Mouse (Mus musculus) adrenal gland, adult (tissue): ENCODE measurements around the gene Tmc6.
"Not testable (repeated sequence)": the region's sequence is repeated elsewhere in the genome, so short reads cannot be mapped to it uniquely, and the experiment has no call there.

Experiments
- DNase-seq, 2 experiments: peaks; one replicate each; pipeline ENCODE4 v3.0.0; 2022 to 2023; ENCODE audit warnings: low spot score in 1 of 2; ENCODE audit not compliant: inconsistent age in 2 of 2

The Tmc6 gene

DNA sequence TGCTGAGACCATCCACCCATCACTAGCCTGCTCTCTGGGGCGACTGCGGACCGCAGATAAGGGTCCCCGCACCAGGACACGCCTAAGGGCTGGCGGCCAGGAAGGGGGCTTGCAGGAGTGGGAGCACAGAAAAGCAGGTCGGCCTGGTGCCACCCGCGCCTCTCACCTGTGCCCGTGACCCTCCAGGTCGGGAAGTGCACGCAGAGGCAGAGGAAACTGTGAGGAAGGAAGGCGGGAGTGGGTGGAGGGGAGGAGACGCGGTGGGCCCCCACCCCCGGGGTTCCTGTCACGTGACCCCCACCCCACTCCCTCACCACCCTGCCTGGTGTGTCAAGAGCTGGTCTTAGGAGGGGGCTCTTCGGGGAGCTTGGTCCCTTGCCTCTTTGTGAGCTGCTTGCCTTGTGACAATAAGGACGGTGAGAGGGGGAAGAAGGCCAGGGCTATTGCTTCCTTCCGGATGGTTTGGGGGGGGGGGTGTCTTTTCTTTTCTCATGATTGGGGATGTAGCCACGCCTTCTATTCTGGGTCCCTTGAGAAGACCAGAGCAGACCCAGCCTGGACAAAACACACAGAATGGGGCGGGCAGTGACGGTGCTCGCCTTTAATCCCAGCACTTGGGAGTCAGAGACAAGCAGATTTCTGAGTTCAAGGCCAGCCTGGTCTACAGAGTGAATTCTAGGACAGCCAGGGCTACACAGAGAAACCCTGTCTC, at the start of gene Tmc6, which contains the start of gene Tmc8:
Gene Tmc6 (minus strand): TSS at position 206 of the 712 bp plus-strand sequence.
Gene Tmc8 (plus strand): TSS at position 84 of the 712 bp plus-strand sequence.
- peak; percentile 46 to 69 for DNase-seq

DNA sequence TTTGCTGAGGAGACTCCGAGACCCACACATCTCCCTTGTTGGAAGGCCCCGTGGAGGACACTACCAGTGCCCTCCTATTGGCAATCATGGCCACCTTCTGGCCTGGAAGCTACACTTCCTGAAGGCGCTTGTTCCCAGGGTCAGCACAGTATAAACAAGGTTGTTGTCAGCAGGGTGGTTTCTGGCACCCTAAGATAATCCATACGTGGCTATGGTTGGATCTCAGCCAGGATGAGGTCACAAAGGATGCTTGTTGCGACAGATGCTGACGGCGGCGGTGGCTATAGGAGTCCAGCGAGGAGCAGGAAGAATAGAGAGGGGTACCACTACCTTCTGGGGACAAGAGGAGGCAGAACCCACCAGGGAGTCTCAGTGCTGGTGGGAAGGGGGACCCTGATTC, 48.4 kb upstream of the Tmc6 start:
- DNase-seq = peak in 1 of 2 experiments; percentile 56

DNA sequence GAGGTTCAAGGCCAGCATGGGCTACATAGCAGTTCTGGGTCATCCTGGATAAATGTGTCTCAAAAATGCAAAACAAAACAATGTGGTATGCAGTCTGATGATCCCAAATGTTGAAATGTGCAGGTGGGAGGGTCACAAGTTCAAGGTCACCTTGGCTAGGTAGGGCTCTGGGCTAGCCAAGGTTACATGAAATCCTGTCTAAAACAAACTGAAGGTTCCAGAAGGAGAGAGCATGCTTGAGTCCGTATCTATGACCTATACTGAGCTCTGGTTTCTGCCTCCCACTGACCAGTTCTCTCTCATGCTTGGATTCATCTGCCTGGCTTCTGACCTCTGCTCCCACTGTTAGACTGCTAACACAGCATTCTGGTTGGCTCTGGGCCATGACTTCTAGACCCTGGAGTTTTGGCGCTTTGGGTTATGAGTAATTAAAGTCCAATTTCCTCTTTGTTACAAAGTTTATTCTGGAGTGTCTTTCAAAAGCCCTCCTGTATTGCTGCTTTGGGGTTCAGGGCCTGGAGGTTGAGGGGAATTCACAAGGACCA, 47.7 kb upstream of the Tmc6 start:
- DNase-seq = peak in 1 of 2 experiments; percentile 70

DNA sequence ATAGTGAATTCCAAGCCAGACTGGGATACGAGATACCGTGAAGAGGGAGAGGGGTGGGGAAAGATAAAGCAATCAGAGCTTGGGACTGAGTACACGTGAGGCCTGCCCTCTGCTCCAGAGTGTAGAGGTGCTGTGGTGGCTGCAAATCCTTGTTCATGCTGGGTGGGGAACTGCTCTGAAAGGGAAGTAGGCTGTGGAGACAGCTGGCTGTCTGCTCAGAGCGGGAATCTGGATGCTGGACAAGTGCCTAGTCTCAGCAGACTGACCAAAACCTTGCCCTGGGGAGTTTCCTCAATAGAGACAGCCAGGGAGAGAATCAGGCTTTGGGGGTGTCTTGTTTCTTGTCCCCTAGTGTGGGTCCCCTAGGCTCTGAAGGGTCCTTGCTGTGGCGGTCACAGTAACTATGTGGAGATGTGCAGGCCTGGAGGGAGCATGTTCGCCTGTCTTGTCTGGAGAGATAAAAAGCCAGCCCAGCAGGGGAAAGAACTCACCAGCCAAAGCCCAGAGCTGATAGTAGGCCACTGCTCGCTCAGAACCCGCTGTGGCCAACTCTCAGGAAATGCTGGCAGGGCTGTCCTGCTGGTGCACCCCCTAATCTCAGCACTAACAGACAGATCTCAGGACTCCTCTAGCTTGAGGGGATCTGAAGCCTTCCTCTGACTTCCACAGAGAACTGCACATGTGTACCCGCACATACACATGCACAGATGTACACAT, 47.0 kb upstream of the Tmc6 start:
- peak; percentile 41 to 78 for DNase-seq

DNA sequence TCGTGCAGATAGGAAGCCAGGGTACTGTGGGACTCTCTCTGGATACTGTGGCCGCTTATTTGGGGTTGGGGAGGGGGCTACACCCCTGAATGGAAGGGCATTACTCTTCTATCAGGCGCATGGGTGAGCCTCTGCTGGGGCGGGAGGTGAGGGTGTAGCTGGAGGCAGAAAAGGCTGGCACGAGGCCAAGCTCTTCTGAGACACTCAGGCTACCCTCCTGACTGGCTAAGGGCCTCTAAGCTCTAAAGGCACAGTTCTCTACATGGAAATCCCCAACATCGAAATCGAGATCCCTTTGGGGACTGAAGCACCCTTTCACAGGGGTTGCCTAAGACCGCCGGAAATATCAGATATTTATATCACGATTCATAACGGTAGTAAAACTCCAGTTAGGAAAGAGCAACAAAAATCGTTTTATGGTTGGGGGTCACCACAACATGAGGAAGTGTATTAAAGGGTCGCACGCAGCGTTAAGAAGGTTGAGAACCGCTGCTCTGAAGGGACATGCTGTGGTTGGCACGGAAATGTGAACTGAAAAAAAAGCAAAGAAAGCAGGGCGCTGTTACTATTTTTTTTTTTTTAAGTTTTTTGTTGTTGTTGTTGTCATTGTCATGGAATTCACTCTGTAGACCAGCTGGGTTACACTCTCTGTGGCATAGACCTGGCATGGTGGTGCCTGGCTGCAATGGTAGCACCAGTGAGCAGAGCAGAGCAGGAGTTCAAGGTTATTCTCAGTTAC, 46.3 kb upstream of the Tmc6 start:
- DNase-seq = peak; percentile 46 to 58

DNA sequence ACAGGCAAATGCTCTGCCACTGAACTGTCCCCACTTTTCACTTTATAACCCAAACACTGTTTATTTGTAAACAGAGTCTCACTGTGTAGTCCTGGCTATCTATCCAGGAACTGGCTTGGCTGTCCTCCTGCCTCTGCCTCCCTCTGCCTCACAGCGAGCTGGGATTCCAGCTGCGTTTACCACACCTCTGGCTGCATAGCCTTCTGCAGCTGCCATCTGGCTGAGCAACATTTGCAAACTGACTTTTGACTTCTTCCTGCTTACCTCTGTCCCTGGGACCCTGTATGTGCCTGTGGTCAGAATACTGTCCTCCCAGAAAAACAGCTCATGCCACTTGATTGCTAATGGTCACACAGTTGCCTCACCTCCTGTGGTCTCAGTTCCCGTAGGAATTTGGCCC, 45.4 kb upstream of the Tmc6 start:
- DNase-seq = no peak

DNA sequence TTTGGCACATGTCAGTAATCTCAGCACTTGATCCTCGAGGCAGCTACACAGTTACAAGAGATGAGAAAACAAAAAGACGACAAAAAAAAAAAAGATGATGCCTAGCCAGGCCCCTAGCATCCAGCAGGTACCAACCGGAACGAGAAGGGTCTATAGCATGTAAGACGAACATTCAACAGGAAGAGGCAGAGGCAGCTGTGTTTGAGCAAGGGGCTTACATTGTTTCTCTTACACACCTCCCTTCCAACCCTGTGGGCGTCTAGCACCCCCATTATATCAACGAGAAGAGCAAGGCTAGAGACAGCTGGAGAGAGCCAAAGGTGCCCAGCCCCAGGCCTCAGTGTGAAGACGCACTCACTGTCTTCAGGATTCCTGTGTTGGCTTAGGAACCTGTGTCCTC, 44.9 kb upstream of the Tmc6 start:
- no peak for DNase-seq

DNA sequence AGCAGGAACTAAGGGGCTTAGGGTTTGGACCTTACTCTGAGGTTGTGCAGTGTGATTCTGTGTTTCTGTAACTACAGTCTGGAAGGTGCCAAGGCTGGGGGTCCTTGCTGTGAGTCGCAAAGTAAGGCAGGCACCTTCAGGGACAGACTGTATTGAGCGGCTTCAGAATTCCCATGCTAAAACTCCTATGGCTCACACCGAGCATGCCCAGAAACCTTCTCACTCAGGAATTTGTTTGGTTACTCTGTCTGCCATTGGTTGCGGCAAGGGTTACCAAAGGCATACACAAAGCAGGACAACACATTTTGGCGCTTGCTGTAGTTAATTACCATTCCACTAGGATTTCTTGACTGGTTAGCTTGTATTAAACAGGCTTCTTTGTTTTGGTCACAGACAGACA, 44.2 kb upstream of the Tmc6 start:
- DNase-seq = no peak

DNA sequence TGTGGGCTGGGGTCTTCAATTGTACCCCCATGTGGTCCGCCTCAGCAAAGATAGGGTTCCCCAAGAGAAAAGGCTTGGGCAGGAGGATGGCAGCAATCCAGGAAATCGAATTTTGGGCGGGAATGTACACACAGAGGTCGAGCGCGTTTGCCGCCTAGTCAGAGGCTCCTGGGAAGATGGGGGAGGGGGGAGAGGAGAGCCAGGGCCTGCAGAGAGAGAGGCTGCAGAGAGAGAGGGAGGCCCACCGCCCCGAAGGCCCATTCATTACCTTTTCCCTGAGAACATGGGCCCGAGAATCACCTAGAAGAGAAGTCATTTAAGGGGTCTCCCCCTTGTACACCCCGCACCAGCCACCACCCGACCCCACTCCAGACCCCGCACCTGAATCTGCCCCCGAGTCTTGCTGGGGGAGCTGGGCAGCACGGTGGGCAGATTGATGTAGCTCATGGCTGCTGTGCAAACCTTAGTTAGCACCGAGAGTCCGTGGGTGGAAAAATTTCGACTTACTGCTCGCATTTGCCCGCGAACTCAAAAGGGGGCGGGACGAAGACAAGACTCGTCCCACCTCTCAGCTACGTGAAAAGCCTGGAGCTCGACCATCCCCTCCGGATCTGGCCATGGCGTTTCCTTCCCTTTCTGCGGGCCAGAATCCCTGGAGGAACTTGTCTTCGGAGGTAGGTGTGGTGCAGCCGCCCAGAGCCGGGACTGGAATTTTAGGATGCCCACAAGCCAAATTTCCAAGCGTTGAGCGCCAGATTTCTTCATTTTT, 43.5 kb upstream of the Tmc6 start, which contains the start of the genes Afmid and Tk1:
Gene Afmid (plus strand): TSS at position 592 of the 769 bp plus-strand sequence.
Gene Tk1 (minus strand): TSS at position 760 of the 769 bp plus-strand sequence.
- peak; percentile 78 to 88 for DNase-seq

DNA sequence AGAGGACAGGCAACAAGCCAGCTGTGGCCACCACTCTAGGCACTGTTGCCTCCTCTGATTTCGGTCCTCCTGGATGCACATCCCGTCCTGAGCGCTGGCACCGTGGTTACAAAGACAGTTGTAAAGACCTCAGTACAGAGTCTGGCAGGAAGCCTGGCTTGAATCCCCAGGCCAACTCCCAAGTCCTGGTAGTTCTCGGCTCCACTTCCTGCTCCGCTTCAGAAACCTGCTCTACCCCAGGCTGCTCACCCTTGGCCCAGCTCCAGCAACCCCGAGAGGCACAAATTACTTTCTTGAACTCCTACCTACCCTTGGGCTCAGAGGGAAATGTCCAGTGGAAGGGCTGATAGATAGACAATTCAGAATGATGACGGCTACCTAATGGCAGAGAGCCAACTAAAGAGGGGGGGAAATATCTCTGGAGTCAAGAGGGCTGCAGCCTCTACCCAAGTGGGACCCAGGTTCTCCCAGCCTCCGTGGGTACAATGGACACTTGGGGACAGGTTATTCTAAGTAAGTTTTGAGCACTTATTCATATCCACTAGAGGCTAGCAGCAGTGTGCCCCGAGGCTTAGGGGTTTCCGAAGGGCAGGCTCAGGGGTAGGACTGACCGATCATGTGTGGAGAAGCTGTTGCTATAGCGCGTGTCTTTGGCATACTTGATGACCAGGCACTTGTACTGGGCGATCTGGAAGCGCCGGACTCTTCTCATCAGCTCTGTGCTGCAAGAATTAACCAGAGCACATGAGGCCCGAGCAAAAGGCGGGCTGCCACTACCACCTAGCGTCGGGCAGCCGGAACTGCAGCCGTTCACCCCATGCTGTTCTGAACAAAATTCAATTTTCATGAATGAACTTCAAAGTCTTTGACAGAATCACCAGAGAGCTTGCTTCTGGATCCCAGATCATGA, 42.3 kb upstream of the Tmc6 start:
- peak; percentile 83 to 94 for DNase-seq

DNA sequence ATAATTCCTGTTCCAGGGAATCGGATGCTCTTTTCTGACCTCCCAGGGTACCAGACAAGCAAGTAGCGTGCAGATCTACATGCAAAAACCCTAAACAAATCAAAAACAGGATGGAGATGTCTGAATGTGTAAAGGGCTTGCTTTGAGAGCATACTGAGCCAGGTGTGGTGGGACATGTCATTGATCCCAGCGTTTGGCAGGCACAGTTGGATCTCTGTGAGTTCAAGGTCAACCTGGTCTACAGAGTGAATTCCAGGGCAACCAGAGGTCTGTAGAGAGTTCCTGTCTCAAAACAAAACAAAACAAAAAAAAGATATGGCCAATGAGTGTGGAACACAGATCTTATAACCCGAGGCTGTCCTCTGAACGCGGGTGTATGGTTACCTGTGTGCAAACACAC, 41.4 kb upstream of the Tmc6 start:
- no peak for DNase-seq

DNA sequence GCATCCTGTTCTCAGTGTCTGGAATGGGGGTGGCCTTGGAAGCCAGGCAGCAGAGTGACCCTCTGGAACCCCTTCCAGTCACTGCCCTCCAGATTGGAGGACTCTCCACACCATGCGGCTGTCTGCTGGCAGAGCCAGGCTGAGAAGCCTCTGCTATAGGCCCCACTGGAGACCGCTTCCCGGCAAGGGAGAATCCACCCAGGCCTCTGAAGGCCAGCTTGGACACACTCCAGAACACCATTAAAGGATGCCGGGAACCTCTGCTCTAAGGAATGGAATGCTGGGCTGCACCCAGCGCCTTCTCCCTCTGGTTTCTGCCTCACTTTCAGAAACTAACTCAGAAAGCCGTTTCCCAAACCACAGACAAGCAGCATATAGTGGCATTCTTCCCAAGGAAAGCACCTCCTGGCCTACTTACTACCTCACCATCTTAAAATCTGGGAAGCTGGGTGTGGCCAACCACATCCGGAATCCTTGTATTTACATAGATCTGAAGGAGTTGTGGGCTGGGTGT, 40.8 kb upstream of the Tmc6 start:
- peak in 1 of 2 experiments; percentile 52 for DNase-seq

DNA sequence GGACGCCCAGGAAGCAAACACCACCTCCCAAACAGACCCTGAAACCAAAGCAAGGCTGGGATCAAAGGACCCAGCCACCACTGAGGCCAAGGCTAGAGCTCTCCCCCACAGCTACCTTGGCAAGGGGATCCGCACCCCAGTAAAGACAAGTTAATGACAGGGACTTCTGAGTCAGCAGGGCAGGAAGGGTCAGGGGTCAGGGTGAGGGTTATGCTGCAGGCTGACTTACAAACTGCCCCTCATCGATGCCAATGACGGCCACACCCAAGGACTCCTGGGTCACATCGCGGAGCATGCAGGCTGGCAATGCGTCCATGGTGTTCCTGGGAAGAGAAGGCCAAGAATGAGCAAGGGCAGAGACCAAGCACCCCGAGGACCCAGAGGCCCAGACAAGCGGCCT, 39.9 kb upstream of the Tmc6 start:
- peak; percentile 49 to 82 for DNase-seq

DNA sequence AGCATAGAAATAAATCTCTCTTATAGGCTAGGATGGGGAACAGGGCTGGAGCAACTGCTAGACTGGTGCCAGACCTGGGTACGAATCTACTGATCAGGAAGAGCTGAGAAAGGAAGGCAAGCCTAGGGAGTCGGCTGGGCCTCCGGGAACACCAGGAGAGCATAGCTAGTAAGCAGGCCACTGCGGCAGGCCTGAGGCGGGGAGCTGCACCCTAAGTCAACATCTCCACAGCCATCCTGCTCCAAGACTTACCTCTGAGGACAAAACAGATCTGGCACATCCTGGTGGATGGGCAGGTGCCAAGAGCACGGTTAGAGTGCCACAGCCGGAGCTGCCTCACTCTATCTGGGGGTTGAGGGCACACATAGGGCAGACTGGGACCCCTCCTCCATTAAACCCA, 38.2 kb upstream of the Tmc6 start:
- no peak for DNase-seq

DNA sequence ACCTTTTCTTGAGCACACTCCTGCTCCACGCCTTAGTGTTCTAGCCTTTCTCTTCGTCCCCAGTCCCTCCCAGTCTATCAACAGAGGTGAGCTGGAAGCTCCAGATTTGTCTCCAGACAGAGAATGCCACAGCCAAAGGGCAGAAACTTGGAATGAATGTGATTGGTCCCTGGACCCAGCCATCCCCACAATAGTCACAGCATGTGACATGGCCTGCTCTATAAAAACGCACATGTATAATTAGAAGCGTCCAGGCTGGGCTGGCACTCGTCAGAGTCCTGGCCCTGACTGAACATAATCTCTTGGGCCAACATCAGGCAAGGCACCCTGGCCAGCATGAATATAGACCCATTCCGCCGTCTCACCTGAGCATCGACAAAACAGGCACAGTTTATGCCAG, 37.1 kb upstream of the Tmc6 start:
- DNase-seq = no peak

DNA sequence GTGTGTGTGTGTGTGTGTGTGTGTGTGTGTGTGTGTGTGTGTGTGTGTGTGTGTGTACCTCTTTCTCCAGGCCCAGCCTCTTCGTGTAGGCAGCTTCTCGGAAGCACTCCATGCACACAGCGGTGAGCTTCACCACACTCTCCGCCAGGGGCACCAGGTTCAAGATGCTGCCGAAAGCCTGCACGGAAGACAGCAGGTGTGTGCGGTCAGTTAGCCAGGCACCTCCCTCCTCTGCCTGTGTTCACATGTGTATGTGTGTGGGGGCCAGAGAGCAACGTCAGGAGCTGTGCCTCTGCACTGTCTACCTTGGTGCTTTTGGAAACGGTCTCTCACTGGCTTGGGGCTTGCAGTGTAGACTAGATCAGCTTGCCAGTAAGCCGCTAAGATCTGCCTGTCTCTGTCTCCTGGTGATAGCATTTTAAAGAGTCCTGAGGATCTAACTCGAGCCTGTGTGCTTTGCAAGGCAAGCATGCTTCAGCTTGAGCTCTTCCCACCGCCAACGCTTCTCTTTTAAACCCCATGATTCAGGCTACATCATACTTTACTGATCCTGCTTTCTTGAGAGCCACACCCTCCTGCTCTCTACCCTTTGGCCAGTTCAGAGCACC, 34.5 kb upstream of the Tmc6 start:
- DNase-seq = no peak

DNA sequence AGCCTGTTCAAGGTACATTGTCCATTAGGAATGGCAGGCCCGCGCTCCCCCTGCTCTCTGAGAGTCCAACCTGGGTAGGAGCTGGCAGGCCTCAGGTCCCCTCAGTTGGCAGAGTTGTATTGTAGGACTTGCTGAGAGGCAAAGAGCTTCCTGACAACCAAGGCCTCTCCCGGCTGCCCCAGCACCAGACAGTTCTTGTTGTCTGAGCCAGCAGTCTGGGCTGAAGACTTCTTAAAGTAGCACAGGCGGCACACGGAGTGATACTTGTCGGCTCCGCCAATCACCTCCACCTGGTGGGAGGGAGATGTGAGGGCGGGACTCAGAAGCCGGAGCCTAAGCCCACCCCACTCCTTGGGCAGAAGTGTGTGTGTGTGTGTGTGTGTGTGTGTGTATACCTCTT, 33.9 kb upstream of the Tmc6 start:
- DNase-seq = not testable (repeated sequence)

DNA sequence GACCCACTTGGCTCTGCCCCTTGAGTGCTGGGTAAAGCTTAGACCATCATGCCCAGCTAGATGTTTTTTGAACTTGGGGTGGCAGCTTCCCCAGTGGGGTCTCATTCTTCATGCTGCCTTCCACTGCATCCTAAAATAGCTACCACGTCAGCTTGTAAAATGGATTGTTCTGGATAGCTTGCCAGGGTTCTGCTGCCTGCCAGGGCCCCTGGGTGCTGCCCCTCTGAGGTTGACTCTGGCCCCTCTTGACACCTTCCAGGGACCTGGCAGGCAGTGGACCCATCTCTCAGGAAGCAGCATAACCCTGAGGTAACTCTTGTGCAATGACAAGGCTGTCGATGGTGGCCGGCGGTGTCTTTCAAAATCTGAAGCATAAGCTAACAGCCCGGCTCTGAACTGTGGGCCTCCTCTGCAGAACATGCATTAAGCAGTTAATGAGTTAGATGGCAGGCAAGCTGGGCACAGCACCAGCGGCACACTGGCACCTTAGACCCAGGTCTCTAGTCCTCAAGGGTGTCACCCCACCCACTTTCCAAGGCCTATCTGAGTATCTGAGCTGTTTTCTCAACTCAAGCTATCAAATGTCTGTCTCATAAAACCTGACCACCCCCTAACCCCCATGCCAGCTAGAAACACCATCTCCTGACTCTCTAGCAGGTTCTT, 32.8 kb upstream of the Tmc6 start:
- no peak for DNase-seq
